Mouse (Mus musculus) frontal cortex, postnatal 36 days (tissue): ENCODE measurements at regions not wholly inside any gene's neighbourhood (a gene's known extent, or its start where the extent isn't known, plus 50 kb on each side); places are given as distances from the start of the nearest gene placed in this dataset.

Experiments
- DNase-seq, 2 experiments: peaks; one replicate each; pipeline ENCODE4 v3.0.0; 2022; ENCODE audit warnings: low spot score in 2 of 2

- no peak for DNase-seq
These were observed 1083.9 kb upstream of the Cadm2 start for GRCm38 (mm10) chr16:68704569-68704968.

- peak in 1 of 2 experiments; percentile 29 for DNase-seq
These were observed 1046.3 kb upstream of the Cadm2 start for GRCm38 (mm10) chr16:68666972-68667538.

GRCm38 (mm10) chr16:68658436-68658835 lies 1037.7 kb upstream of the Cadm2 start:
- no peak for DNase-seq

GRCm38 (mm10) chr16:68627976-68628375 lies 1007.3 kb upstream of the Cadm2 start:
- no peak for DNase-seq

GRCm38 (mm10) chr16:68614041-68614440 lies 993.3 kb upstream of the Cadm2 start:
- no peak for DNase-seq
